Mouse (Mus musculus): ENCODE data around the gene Polr1a.

DNA sequence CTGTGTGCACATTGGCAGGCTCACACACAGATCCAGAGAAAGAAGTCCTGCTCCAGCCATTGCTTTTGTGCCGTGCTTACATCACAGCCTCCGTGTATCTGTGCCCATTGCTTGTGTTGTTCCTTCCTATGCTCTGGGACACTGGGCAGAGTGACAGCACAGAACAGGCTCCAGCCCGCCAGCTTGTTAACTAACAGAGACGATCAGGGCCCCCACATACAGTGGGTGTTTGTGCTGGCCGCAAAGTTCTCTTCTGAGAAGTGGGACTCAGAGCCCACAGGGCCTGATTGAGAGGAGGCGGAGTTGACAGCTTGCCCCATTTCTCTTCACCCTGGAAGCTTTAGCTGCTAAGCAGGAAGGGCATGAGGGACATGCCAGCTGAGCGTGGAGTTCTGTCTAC lies 60.6 kb downstream of the Polr1a start:
- no peak for TF ChIP-seq CTCF (IDR thresholded peaks at IDR 0.05; ENCODE audit: control insufficient read depth, insufficient read depth, insufficient replicate concordance, low read depth, low read length)
- TF ChIP-seq POLR2A (IDR thresholded peaks at IDR 0.05; ENCODE audit: control insufficient read depth, low read depth, low read length) = no peak
